Mouse (Mus musculus) lung, postnatal 0 days (tissue): Measurements from ENCODE around the gene Zfp28. TPM values are rescaled to one million over a fixed set of nuclear protein-coding genes. Genes with fewer than 3 reads are reported as not detected.
A peak's percentile ranks its signal among the peaks of the same experiment; 100 is the strongest.

ENCODE experiments used
- ATAC-seq: fragments of 200-750 bp; cut with Nextera tagmentation; 2 replicates; pipeline ENCODE4 v1.8.0; 2017; ENCODE audit warnings: moderate library complexity
- DNase-seq: peaks from one replicate; pipeline ENCODE4 v3.0.0-alpha.2; 2016; ENCODE audit warnings: low spot score
- H3K27ac ChIP-seq: fragments of 300-500 bp; sonication (generic); 2 replicates; pipeline ENCODE4 v1.5.1; 2014; ENCODE audit warnings: antibody characterized with exemption, mild to moderate bottlenecking, low read length, mixed read lengths
- H3K27me3 ChIP-seq: fragments of 300-500 bp; sonication (generic); replicated peaks from 2 replicates; pipeline ENCODE4 v1.6.1; 2014; ENCODE audit warnings: low read length, mixed read lengths; ENCODE audit not compliant: insufficient read depth
- H3K36me3 ChIP-seq: fragments of 300-500 bp; sonication (generic); 2 replicates; pipeline ENCODE4 v1.6.1; 2014; ENCODE audit warnings: low read length, mixed read lengths; ENCODE audit not compliant: insufficient read depth
- H3K4me1 ChIP-seq: fragments of 300-500 bp; sonication (generic); 2 replicates; pipeline ENCODE4 v1.6.1; 2014; ENCODE audit warnings: antibody characterized with exemption, low read depth, low read length, mixed read lengths; ENCODE audit not compliant: insufficient read depth
- H3K4me2 ChIP-seq: fragments of 300-500 bp; sonication (generic); replicated peaks from 2 replicates; pipeline ENCODE4 v1.6.1; 2014; ENCODE audit warnings: low read depth, mild to moderate bottlenecking, low read length, moderate library complexity, mixed read lengths
- H3K4me3 ChIP-seq: fragments of 300-500 bp; sonication (generic); 2 replicates; pipeline ENCODE4 v1.5.1; 2014; ENCODE audit warnings: low read depth, low read length
- H3K9ac ChIP-seq: fragments of 300-500 bp; sonication (generic); replicated peaks from 2 replicates; pipeline ENCODE4 v1.6.1; 2014; ENCODE audit warnings: low read depth, mild to moderate bottlenecking
- H3K9me3 ChIP-seq: fragments of 300-500 bp; sonication (generic); 2 replicates; pipeline ENCODE4 v1.6.1; 2016; ENCODE audit warnings: low read length, mixed read lengths
- CTCF ChIP-seq: IDR thresholded peaks from 2 replicates; pipeline ENCODE4 v1.5.1; 2016; ENCODE audit warnings: antibody characterized with exemption, mild to moderate bottlenecking
- EP300 ChIP-seq: IDR thresholded peaks from 2 replicates; pipeline ENCODE4 v1.6.1; 2016; ENCODE audit warnings: antibody characterized with exemption, mild to moderate bottlenecking, control low read depth
- WGBS: fragments of 180-500 bp; shearing (Covaris S2); extraction: QIAGEN DNeasy Blood & Tissue Kit; methylation state at CpG from one replicate; pipeline ENCODE4 v1.1.7; 2014; 5-methylcytosine and 5-hydroxymethylcytosine counted together
- polyA plus RNA-seq: library from polyadenylated mRNA; unstranded; fragments of >200 nt; fragmentation: Nextera tagmentation; extraction: Ambion mirVana; gene quantifications from 2 replicates; pipeline ENCODE4 v1.2.1, GENCODE M21; 2015

Zfp28 gene
- polyA plus RNA-seq, 1 experiment from 2014 or later: 5.0 TPM

DNA sequence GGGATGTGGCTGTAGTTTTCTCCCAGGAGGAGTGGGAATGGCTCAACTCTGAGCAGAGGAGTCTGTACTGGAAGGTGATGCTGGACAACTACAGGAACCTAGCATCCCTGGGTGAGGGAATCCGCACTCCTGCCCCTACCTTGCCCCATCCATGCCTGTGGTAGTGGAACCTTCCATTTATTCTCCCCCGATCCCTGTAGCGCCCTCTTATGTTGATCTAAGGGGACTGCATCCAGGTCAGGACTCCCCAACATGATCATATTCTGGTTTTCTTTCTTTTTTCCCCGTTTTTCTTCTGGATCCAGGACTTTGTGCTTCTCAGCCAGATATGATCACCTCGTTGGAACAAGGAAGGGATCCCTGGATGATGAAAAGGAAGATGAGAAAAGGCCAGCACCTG is 6.4 kb downstream of the Zfp28 start:
- Histone ChIP-seq H3K36me3 (peaks cover 5% of the 10 kb centered on the region; the same call in 1 of the 2 replicates), H3K4me2 (no peak overlapping the region), H3K9me3 (no peaks in the 10 kb centered on the region), H3K27me3 (no peaks in the 10 kb centered on the region), H3K9ac (no peak overlapping the region), H3K27ac (no peak overlapping the region), H3K4me1 (no peaks in the 10 kb centered on the region), H3K4me3 (no peak overlapping the region)
- ATAC-seq (no peak), DNase-seq (no peak)
- WGBS: 68% methylated on average over 5 of the region's 5 CpGs
- TF ChIP-seq EP300 (no peak), CTCF (peak; percentile 19; the same call in 1 of the 2 replicates)

DNA sequence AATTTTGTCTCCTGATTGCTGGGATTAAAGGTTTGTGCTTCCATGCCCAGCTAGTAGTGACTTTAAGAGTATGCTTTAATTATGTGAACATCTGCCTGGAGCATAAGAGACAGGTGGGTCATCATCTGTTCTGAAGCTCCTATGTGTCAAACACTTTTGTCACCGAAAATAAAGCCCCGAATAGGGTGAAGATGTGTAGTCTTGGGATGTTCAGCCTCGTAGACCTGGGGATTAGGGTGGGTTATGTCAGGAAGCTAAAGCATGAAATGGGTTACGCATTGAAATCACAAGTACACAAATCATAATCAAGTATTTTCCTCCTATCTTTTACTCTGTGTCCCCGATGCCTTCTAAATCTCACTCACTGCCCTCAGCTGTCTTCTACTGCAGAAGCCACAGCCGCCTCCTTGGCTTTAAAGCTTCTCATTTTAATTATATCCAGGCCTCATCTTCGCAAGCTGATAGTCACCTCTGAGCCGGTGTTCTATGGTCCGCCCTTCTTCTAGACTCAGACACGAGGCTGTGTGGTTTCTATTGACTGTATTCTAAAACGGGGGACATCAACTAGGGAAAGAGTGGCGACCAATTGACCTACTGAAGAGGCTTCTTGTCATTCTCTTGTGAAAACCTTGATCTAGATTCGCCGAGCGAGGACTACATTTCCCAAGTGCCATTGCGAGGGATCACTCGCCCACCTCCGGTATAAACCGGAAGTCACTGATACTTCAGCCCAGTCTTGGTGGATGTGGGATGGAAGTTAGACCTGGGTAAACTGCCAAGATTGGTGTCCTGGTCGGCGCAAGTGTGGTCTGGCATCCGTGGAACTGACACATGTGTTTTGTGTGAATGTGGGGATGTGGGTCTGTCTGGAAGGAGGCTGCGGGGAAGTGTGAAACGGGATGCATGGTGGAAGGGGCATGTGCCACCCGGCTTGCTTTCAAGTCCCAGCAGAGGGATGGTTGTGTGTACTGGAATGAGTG is 15.2 kb downstream of the Zfp28 start, which contains the start of gene Smim17:
Gene Smim17 (plus strand): TSS at position 720 of the 980 bp plus-strand sequence.
- Histone ChIP-seq H3K4me1 (peaks cover 3% of the 10 kb centered on the region; the same call in 1 of the 2 replicates), H3K27me3 (no peaks in the 10 kb centered on the region), H3K4me2 (peak within 1 kb of the TSS; percentile 61), H3K9ac (peak within 1 kb of the TSS; percentile 23; the same call in 1 of the 2 replicates), H3K36me3 (no peaks in the 10 kb centered on the region; the same call in 1 of the 2 replicates), H3K4me3 (peak within 1 kb of the TSS; percentile 27), H3K9me3 (no peaks in the 10 kb centered on the region), H3K27ac (no peak within 1 kb of the TSS)
- WGBS: 25% methylated on average over 25 of the region's 25 CpGs
- TF ChIP-seq CTCF (no peak), EP300 (no peak)
- ATAC-seq (peak; percentile 54), DNase-seq (peak; percentile 40)

DNA sequence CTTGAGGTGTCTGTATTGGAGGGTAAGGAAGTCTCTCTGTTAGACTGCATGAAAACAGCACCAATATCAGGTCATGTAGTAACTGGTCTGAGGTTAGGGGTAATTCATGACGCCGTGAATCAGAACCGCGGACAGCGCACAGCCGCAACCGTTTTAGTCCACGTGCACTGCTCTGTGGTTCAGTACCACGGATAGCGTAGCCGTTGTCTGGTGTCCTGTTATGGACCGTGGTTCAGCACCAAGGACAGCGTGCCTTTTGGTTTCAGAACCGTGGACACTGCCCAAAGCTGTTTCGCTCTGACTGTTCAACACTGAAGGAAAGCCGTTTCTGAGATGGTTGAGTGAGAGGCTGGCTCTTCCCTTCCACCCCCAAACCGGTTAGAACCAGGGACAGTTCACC is 26.9 kb downstream of the Zfp28 start, which contains the start of gene Gm20715:
Gene Gm20715 (plus strand): TSS at position 235 of the 400 bp plus-strand sequence.
- peak; percentile 45 for TF ChIP-seq CTCF
- TF ChIP-seq EP300: no peak
- no peak within 1 kb of the TSS for H3K4me2 ChIP-seq
- H3K4me3 ChIP-seq: no peak within 1 kb of the TSS
- H3K27ac ChIP-seq: no peak within 1 kb of the TSS
- no peaks in the 10 kb centered on the region for H3K36me3 ChIP-seq
- no peaks in the 10 kb centered on the region for H3K9me3 ChIP-seq
- 1% methylated on average over 17 of the region's 17 CpGs for WGBS
- DNase-seq: peak; percentile 95
- no peaks in the 10 kb centered on the region for H3K27me3 ChIP-seq
- no peak within 1 kb of the TSS for H3K9ac ChIP-seq
- H3K4me1 ChIP-seq: no peaks in the 10 kb centered on the region
- ATAC-seq: peak; percentile 98

DNA sequence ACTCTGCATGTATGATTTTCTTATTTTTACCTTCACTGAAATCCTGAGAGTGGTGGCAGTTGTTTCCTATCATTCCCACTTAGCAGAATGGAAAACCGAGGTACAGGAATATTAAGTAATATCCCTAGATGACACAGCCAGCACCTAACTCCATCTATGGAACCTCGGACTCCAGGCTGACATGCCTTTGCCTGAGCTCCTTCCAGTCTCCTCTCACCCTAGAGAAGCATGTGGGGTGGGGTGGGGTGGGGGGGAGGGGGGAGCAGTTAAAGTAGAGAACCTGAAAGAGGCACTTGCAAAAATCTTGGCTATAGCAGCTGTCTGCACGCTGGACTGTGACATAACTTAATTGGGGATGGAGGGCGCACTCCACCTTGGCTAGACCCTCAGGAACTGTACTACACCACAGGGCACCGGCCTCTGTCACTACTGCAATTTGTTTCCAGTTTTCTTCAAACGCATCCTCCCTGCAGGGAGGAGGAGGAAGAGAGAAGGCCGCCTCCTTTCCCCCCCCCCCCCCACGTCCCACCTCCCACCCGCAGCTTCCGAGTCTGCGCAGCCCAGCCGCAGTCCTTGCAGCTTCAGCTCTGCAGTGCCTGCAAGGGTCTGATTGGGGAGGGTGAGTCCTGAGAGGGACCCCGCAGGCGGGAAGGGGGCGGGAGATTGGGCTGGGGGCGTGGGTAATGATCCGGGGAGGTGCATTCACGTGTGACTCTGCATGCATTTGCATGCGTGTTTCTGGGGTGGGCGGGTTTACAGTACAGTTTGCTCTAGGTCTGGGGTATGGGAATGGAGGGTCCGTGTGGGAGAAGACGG is 31.7 kb downstream of the Zfp28 start:
- Histone ChIP-seq H3K27ac (no peak overlapping the region), H3K9me3 (no peaks in the 10 kb centered on the region), H3K4me3 (no peak overlapping the region), H3K4me2 (no peak overlapping the region), H3K27me3 (no peaks in the 10 kb centered on the region), H3K36me3 (no peaks in the 10 kb centered on the region), H3K9ac (no peak overlapping the region), H3K4me1 (no peaks in the 10 kb centered on the region)
- TF ChIP-seq EP300 (no peak), CTCF (no peak)
- no peak for ATAC-seq
- DNase-seq: no peak
- 11% methylated on average over 21 of the region's 22 CpGs for WGBS

DNA sequence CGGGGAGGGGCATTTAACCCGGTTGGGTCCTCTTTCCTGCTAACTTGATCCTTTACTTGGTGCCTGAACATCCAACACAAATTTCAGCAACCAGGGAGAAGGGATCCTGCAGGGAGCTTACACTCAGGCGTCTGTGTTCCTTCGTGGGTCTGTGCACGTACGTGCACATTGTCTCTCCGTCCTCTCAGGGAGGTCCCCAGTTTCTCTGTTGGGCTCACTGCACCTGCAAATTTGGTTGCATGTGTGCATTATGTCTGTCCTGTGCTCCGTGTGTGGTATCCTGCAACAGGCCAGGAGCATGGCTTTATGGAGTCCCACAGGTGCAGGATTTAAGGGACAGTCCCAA is 32.3 kb downstream of the Zfp28 start:
- no peaks in the 10 kb centered on the region for H3K36me3 ChIP-seq
- H3K27ac ChIP-seq: no peak overlapping the region
- H3K4me2 ChIP-seq: no peak overlapping the region
- H3K9me3 ChIP-seq: no peaks in the 10 kb centered on the region
- no peaks in the 10 kb centered on the region for H3K4me1 ChIP-seq
- ATAC-seq: no peak
- H3K27me3 ChIP-seq: no peaks in the 10 kb centered on the region
- H3K4me3 ChIP-seq: no peak overlapping the region
- TF ChIP-seq CTCF (no peak), EP300 (no peak)
- no peak overlapping the region for H3K9ac ChIP-seq
- WGBS: 14% methylated on average over 8 of the region's 8 CpGs
- no peak for DNase-seq

DNA sequence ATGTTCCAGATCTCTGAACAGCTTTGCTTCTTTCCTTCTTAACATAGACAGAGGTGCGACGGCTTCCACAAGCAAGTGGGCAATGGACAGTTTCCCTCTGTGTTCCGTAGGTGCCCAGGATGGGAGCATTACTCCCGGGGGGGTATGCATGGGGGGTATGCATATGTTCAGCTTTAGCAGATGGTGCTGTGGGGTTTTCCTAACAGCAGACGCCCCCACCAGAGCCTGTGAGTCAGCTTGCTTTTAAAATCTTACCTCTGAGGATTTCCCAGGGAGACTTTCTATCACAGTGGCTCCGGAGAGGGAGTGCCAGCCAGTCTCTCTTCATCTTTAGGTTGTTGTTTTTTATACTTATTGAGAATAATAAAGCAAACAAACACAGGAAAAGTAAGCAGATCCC is 36.8 kb downstream of the Zfp28 start:
- H3K4me2 ChIP-seq: no peak overlapping the region
- H3K36me3 ChIP-seq: no peaks in the 10 kb centered on the region
- H3K27ac ChIP-seq: no peak overlapping the region
- TF ChIP-seq CTCF: no peak
- TF ChIP-seq EP300: no peak
- H3K4me1 ChIP-seq: no peaks in the 10 kb centered on the region
- H3K9me3 ChIP-seq: no peaks in the 10 kb centered on the region
- DNase-seq: no peak
- H3K27me3 ChIP-seq: no peaks in the 10 kb centered on the region
- no peak overlapping the region for H3K4me3 ChIP-seq
- H3K9ac ChIP-seq: no peak overlapping the region
- ATAC-seq: no peak
- WGBS: 79% methylated on average over 6 of the region's 6 CpGs
